Mouse (Mus musculus) cerebellum, adult 2 months (tissue): ENCODE measurements around the gene Sema5b.

ENCODE experiments used
- CTCF ChIP-seq: fragments of 200-500 bp; IDR thresholded peaks from 2 replicates; pipeline ENCODE4 v1.5.1; 2011; ENCODE audit warnings: low read depth, mild to moderate bottlenecking, control low read depth, low read length, moderate library complexity, borderline replicate concordance; ENCODE audit not compliant: insufficient read depth
- POLR2A ChIP-seq: fragments of 200-500 bp; IDR thresholded peaks from 2 replicates; pipeline ENCODE4 v1.6.1; 2011; ENCODE audit warnings: low read length, control low read depth, borderline replicate concordance; ENCODE audit not compliant: insufficient read depth

- TF ChIP-seq CTCF: no peak
- TF ChIP-seq POLR2A: no peak
These were observed 31.4 kb upstream of the Sema5b start for GRCm38 (mm10) chr16:35509331-35510070.
